Mouse (Mus musculus): ENCODE measurements around the gene Parpbp. TPM values are rescaled to one million over a fixed set of nuclear protein-coding genes. Genes with fewer than 3 reads are reported as not detected.
A peak's percentile ranks its signal among the peaks of the same experiment; 100 is the strongest.

The Parpbp gene
- 19.4 TPM in 2 replicates for total RNA-seq (2012; rRNA removed)

DNA sequence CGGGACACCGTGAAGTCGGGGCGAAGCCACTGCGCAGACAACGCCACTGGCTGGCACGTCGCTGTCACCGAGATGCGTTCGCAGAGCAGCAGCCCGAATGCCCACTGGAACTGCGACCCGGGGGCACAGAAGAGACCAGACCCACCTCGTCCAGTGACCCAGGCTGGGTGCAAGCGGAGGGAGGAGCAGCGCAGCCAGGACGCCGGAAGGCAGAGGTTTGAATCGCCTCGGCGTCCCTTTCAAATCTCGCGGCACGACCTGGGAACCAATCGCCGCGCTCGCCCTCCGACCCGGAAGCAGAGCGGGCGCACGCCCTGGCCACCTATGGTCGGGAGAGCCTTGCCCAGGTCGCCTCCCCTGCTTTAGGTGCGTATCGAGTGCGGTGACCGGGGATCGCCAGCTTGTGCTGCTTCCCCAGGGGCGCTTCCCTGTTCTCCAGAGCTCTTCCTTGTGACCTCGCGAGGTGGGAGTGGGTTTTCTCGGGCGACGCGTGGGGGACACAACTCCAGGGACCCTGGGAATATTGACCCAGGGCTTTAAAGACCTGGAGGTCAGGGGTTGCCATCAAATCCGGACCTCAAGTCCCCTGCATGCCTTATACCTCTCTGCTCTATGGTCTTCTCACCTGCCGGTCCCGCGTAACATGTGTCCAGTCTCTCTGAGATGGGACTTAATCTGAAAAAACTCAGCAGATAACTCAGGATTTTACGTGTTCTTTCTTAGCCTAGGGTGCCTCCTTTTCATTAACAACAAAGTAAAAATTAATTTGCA, at the start of gene Parpbp, which contains the start of gene Nup37:
Gene Parpbp (minus strand): TSS at position 235 of the 771 bp plus-strand sequence.
Gene Nup37 (plus strand): TSS at position 286 of the 771 bp plus-strand sequence.
- peak; percentile 73 for DNase-seq (ENCODE audit: low read depth, low spot score)
- in situ Hi-C loops (cut with MboI; ENCODE audit: low sequenced_read_pairs in 2 of 2, unreplicated experiment in 2 of 2): no loop called here
- Histone ChIP-seq H3K9me3 (ENCODE audit: control insufficient read depth, insufficient read depth, low read depth, low read length) (no peaks in the 10 kb centered on the region), H3K4me3 (ENCODE audit: insufficient read depth in 1 of 2, low read depth in 1 of 2, low read length in 2 of 2, poor library complexity in 1 of 2, severe bottlenecking in 1 of 2) (peak within 1 kb of the TSS; percentile 77 to 86), H3K4me1 (ENCODE audit: control insufficient read depth in 2 of 2, insufficient read depth in 2 of 2, low read length in 2 of 2, poor library complexity in 1 of 2) (peaks cover 0 to 6% of the 10 kb centered on the region in 2 experiments; a peak in 1 of 4 replicates), H3K36me3 (ENCODE audit: control insufficient read depth, insufficient read depth, low read length, poor library complexity, severe bottlenecking) (peaks cover 6% of the 10 kb centered on the region), H3K27ac (ENCODE audit: insufficient read depth, low read depth, low read length, poor library complexity, severe bottlenecking) (no peak within 1 kb of the TSS), H3K9ac (ENCODE audit: insufficient read depth, low read depth, low read length, poor library complexity, severe bottlenecking) (peak within 1 kb of the TSS; percentile 89)
- peak; percentile 89 for TF ChIP-seq CHD2 (IDR thresholded peaks at IDR 0.05; ENCODE audit: low read depth, low read length)
- TF ChIP-seq HCFC1 (IDR thresholded peaks at IDR 0.05; ENCODE audit: borderline replicate concordance, insufficient read depth, low read length): peak; percentile 70; the same call in 1 of the 2 replicates
- no peak for TF ChIP-seq MAFK (IDR thresholded peaks at IDR 0.05; ENCODE audit: insufficient read depth, low read depth, low read length)

DNA sequence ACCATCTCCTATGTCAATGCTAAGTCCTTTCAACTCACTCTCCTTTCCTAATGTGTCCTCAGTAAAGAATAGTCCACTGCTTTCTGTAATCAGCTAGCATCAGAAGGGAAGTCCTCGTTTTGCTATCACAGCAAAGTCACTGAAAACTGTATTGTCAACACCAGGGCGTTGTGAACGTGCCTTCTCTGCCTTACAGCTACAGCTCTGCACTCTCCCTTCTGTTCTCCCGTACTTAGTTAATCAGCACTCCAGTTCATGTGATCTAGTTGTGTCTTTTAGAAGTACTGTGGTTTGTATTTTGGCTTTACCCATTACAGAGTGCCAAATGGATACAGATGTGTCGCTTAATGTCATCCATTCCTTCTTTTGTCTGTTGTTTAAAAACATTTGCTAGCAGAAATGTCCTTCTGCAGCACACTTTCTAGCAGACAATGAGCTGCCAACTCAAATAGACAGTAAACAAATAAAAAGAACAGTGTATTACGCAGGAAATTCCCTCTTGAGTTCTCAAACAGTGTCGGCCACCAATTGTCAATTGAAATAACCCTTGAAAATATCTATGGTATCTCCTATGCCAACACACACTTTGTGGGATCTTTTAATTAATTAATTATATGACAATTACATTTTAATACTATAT, 20.8 kb upstream of the Parpbp start:
- DNase-seq (ENCODE audit: low read depth, low spot score): no peak
- Histone ChIP-seq H3K4me1 (ENCODE audit: control insufficient read depth in 2 of 2, insufficient read depth in 2 of 2, low read length in 2 of 2, poor library complexity in 1 of 2) (0 out of 4 replicates have a peak, but pooled peaks cover 0 to 2% of the 10 kb centered on the region in 2 experiments), H3K4me3 (ENCODE audit: insufficient read depth in 1 of 2, low read depth in 1 of 2, low read length in 2 of 2, poor library complexity in 1 of 2, severe bottlenecking in 1 of 2) (no peak overlapping the region), H3K36me3 (ENCODE audit: control insufficient read depth, insufficient read depth, low read length, poor library complexity, severe bottlenecking) (peaks cover 2% of the 10 kb centered on the region; the same call in 1 of the 2 replicates), H3K9ac (ENCODE audit: insufficient read depth, low read depth, low read length, poor library complexity, severe bottlenecking) (no peak overlapping the region), H3K27ac (ENCODE audit: insufficient read depth, low read depth, low read length, poor library complexity, severe bottlenecking) (no peak overlapping the region), H3K9me3 (ENCODE audit: control insufficient read depth, insufficient read depth, low read depth, low read length) (no peaks in the 10 kb centered on the region)
- TF ChIP-seq CHD2 (IDR thresholded peaks at IDR 0.05; ENCODE audit: low read depth, low read length) (no peak), HCFC1 (IDR thresholded peaks at IDR 0.05; ENCODE audit: borderline replicate concordance, insufficient read depth, low read length) (no peak), MAFK (IDR thresholded peaks at IDR 0.05; ENCODE audit: insufficient read depth, low read depth, low read length) (no peak), ZC3H11A (IDR thresholded peaks at IDR 0.05; ENCODE audit: borderline replicate concordance, low read depth, low read length) (no peak)
- in situ Hi-C loops (cut with MboI; ENCODE audit: low sequenced_read_pairs in 2 of 2, unreplicated experiment in 2 of 2): no loop called here

DNA sequence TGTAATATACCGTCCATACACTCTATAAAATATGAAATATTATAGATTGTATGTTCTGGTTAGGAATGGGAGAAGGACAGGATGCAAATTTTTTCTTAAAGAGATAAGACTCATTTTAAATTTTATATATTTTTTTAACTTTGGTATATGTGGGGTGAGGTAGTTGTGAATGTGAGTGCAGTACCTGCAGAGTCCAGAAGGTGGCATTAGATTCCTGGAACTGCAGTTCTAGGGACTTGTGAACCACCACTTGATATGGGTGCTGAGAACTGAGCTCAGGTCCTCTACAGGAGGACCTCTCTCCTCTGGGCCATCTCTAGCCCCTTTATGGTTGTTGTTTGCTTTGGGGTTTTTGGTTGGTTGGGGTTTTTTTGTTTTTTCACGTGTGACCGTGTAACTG, 19.4 kb upstream of the Parpbp start:
- H3K9ac ChIP-seq (ENCODE audit: insufficient read depth, low read depth, low read length, poor library complexity, severe bottlenecking): no peak overlapping the region
- TF ChIP-seq MAFK (IDR thresholded peaks at IDR 0.05; ENCODE audit: insufficient read depth, low read depth, low read length): no peak
- TF ChIP-seq ZC3H11A (IDR thresholded peaks at IDR 0.05; ENCODE audit: borderline replicate concordance, low read depth, low read length): peak; percentile 36; the same call in 1 of the 2 replicates
- TF ChIP-seq HCFC1 (IDR thresholded peaks at IDR 0.05; ENCODE audit: borderline replicate concordance, insufficient read depth, low read length): no peak
- TF ChIP-seq CHD2 (IDR thresholded peaks at IDR 0.05; ENCODE audit: low read depth, low read length): no peak
- H3K36me3 ChIP-seq (ENCODE audit: control insufficient read depth, insufficient read depth, low read length, poor library complexity, severe bottlenecking): peaks cover 2% of the 10 kb centered on the region; the same call in 1 of the 2 replicates
- no peak for DNase-seq (ENCODE audit: low read depth, low spot score)
- no peaks in the 10 kb centered on the region for H3K9me3 ChIP-seq (ENCODE audit: control insufficient read depth, insufficient read depth, low read depth, low read length)
- in situ Hi-C loops (cut with MboI; ENCODE audit: low sequenced_read_pairs in 2 of 2, unreplicated experiment in 2 of 2): no loop called here
- no peak overlapping the region for H3K4me3 ChIP-seq (ENCODE audit: insufficient read depth in 1 of 2, low read depth in 1 of 2, low read length in 2 of 2, poor library complexity in 1 of 2, severe bottlenecking in 1 of 2)
- no peak overlapping the region for H3K27ac ChIP-seq (ENCODE audit: insufficient read depth, low read depth, low read length, poor library complexity, severe bottlenecking)
- peaks cover 2% of the 10 kb centered on the region in 2 experiments; a peak in 1 of 4 replicates for H3K4me1 ChIP-seq (ENCODE audit: control insufficient read depth in 2 of 2, insufficient read depth in 2 of 2, low read length in 2 of 2, poor library complexity in 1 of 2)

DNA sequence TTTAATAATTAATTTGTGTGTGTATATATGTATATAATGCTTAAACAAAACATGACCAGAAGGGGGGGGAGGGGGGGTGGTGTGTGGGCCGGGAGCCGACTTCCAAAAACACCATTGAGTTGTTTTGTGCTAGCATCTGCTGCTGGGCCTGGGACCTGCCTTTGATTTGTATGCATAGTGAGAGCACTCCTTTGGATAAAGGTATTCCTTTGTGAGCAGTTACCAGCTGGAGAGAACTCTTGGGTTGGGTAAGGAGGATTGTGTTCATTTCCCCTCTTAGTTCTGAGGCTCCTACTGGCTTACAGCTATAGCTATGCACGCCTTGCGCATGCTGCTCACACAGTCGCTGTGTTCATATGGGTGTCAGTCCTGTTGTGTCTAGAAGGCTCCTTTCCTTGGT, 15.9 kb upstream of the Parpbp start:
- TF ChIP-seq CHD2 (IDR thresholded peaks at IDR 0.05; ENCODE audit: low read depth, low read length): no peak
- no peak for TF ChIP-seq ZNF384 (IDR thresholded peaks at IDR 0.05; ENCODE audit: low read depth, low read length)
- TF ChIP-seq HCFC1 (IDR thresholded peaks at IDR 0.05; ENCODE audit: borderline replicate concordance, insufficient read depth, low read length): no peak
- no peak; the same call in 1 of the 2 replicates for TF ChIP-seq ZC3H11A (IDR thresholded peaks at IDR 0.05; ENCODE audit: borderline replicate concordance, low read depth, low read length)
- no peak overlapping the region for H3K9ac ChIP-seq (ENCODE audit: insufficient read depth, low read depth, low read length, poor library complexity, severe bottlenecking)
- H3K9me3 ChIP-seq (ENCODE audit: control insufficient read depth, insufficient read depth, low read depth, low read length): no peaks in the 10 kb centered on the region
- in situ Hi-C loops (cut with MboI; ENCODE audit: low sequenced_read_pairs in 2 of 2, unreplicated experiment in 2 of 2): no loop called here
- H3K4me1 ChIP-seq (ENCODE audit: control insufficient read depth in 2 of 2, insufficient read depth in 2 of 2, low read length in 2 of 2, poor library complexity in 1 of 2): peaks cover 2% of the 10 kb centered on the region in 2 experiments; a peak in 1 of 4 replicates
- no peak overlapping the region for H3K27ac ChIP-seq (ENCODE audit: insufficient read depth, low read depth, low read length, poor library complexity, severe bottlenecking)
- no peak overlapping the region for H3K4me3 ChIP-seq (ENCODE audit: insufficient read depth in 1 of 2, low read depth in 1 of 2, low read length in 2 of 2, poor library complexity in 1 of 2, severe bottlenecking in 1 of 2)
- no peak for DNase-seq (ENCODE audit: low read depth, low spot score)
- H3K36me3 ChIP-seq (ENCODE audit: control insufficient read depth, insufficient read depth, low read length, poor library complexity, severe bottlenecking): peaks cover 7% of the 10 kb centered on the region

Measured in ES-E14 (cell line).